Mouse (Mus musculus) activated CD4-positive, CD25-positive, alpha-beta regulatory T cell, adult 4 months (primary cell): ENCODE measurements at regions not wholly inside any gene's neighbourhood (a gene's known extent, or its start where the extent isn't known, plus 50 kb on each side); places are given as distances from the start of the nearest gene placed in this dataset.

Source experiments
- ATAC-seq: one replicate; pipeline ENCODE4 v1.8.0; 2017

GRCm38 (mm10) chr5:149909108-149909739 lies 109.3 kb upstream of the Rxfp2 start:
- ATAC-seq = no peak

GRCm38 (mm10) chr5:149909971-149910370 lies 108.5 kb upstream of the Rxfp2 start:
- no peak for ATAC-seq

- ATAC-seq = no peak
Observed at GRCm38 (mm10) chr5:149911968-149912367, 106.5 kb upstream of the Rxfp2 start.

- no peak for ATAC-seq
Observed at GRCm38 (mm10) chr5:149915761-149916160, 102.7 kb upstream of the Rxfp2 start.

GRCm38 (mm10) chr5:149917374-149917773 lies 101.1 kb upstream of the Rxfp2 start:
- ATAC-seq = no peak

- ATAC-seq = no peak
Observed at GRCm38 (mm10) chr5:149919097-149919496, 99.4 kb upstream of the Rxfp2 start.

DNA sequence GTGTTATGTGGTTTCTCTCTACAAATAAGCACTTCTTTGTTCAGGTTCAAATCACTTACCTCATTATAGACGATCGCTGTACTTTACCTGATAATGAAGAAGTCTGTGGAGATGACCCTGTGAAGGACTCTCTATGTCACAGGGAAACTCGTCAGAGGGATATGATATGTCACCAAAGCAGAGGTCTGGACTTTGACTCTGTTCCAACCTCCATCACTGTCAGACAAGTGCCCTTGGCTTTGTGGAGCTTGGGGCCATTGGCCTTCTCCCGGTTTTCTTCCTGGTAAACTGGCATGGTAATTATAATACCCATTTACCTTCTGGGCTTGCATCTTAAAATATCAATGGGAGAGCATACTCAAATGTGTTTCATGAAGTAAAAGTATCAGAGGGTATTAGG lies 98.1 kb upstream of the Rxfp2 start:
- ATAC-seq = no peak

GRCm38 (mm10) chr5:149924501-149924900 lies 94.0 kb upstream of the Rxfp2 start:
- no peak for ATAC-seq

- no peak for ATAC-seq
Observed at GRCm38 (mm10) chr5:149926786-149927185, 91.7 kb upstream of the Rxfp2 start.

DNA sequence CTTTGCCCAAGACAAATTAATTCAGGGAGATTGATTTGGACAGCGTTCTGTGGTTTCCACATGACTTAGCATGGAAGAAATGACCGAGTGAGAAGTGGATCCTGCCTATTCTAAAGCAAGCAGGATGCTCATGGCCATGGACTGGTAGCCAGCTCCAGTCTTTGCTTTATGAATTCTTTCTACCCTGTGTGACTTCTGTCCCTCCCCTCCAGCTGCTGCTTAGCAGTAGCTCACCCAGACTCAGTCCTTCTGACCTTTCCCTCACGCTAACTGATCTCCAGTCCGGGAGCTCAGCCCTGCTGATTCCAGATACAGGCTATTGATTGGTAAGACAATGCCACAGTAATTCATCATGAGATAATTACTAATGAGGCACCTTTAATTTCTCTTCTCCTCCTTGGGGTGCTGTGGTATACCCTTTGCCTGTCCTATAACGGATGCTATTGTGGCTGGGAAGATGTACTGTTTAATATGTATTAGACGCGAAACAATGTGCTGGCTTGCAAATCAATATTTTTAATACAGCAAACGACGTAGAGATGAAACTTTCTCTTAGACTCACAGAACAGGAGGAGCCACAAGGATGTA lies 86.8 kb upstream of the Rxfp2 start:
- no peak for ATAC-seq

DNA sequence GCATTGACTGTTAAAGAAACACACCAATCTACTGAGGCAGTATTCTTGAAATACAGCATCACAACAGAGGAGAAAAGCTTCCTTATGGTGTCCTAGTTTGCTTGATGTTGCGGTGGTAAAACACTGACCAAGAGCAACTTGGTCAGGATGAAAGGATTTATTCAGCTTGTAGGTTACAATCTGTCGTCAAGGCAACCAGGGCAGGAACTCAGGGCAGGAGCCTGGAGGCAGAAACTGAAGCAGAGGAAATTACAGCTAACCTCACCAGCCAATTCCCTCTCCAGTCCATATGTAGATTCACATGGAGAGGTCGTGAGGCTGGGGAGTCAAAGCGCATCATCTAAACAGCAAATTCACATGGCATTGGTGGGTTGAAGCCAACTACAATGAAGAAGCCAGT lies 86.3 kb upstream of the Rxfp2 start:
- ATAC-seq = no peak

- no peak for ATAC-seq
Observed at GRCm38 (mm10) chr5:149945651-149946050, 72.8 kb upstream of the Rxfp2 start.

DNA sequence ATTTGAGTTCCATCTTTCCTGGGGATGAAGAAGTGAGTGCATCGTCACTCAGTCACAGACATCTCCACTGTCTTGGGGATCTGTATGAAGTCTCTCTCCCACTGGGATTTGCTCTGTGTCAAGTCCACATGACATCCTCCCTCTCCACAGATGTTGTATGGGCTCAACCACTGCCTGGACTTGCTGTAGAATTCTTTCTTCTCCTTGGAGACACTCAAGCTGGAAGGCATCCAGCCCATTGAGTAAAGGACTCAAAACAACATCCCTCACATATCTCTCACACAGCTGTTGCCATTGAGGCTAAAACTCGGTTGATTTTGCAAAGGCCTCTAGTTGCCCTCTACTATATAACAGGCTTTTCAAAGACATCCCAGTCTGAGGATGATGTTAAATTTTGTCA lies 71.0 kb upstream of the Rxfp2 start:
- ATAC-seq = no peak

- no peak for ATAC-seq
Observed at GRCm38 (mm10) chr5:149956931-149957330, 61.5 kb upstream of the Rxfp2 start.

GRCm38 (mm10) chr5:149961178-149961577 lies 57.3 kb upstream of the Rxfp2 start:
- ATAC-seq = no peak

- no peak for ATAC-seq
Observed at GRCm38 (mm10) chr5:149964748-149965147, 53.7 kb upstream of the Rxfp2 start.
